Mouse (Mus musculus): ENCODE results near the gene Gli2.

GRCm38 (mm10) chr1:118994482-118995105 lies 58.8 kb downstream of the Gli2 start:
- TF ChIP-seq CTCF (IDR thresholded peaks at IDR 0.05; ENCODE audit: extremely low read depth, insufficient read depth, low read length), result no peak
- TF ChIP-seq POLR2A (IDR thresholded peaks at IDR 0.05; ENCODE audit: extremely low read depth, insufficient read depth, low read length), result no peak

Data from cortical plate, adult 2 months (tissue).